Mouse (Mus musculus) kidney, adult 2 months (tissue): ENCODE results near the gene Nampt. TPM values are rescaled to one million over a fixed set of nuclear protein-coding genes. Genes with fewer than 3 reads are reported as not detected.

Experiments
- DNase-seq: peaks from one replicate; pipeline ENCODE4 v3.0.0; 2021
- H3K27ac ChIP-seq: fragments of 200-500 bp; 2 replicates; pipeline ENCODE4 v1.5.1; 2012; ENCODE audit warnings: low read depth, low read length, control low read depth, inconsistent platforms; ENCODE audit not compliant: insufficient read depth
- H3K27me3 ChIP-seq: fragments of 200-500 bp; replicated peaks from 2 replicates; pipeline ENCODE4 v1.6.1; 2012; ENCODE audit warnings: mild to moderate bottlenecking, moderate library complexity, low read length, inconsistent platforms; ENCODE audit not compliant: control insufficient read depth, insufficient read depth
- H3K36me3 ChIP-seq: fragments of 200-500 bp; 2 replicates; pipeline ENCODE4 v1.6.1; 2012; ENCODE audit warnings: mild to moderate bottlenecking, moderate library complexity, low read length, inconsistent platforms; ENCODE audit not compliant: control insufficient read depth, insufficient read depth
- H3K4me1 ChIP-seq: fragments of 200-500 bp; 2 replicates; pipeline ENCODE4 v1.6.1; 2011; ENCODE audit warnings: low read length; ENCODE audit not compliant: control insufficient read depth, insufficient read depth
- H3K4me3 ChIP-seq: fragments of 200-500 bp; 2 replicates; pipeline ENCODE4 v1.5.1; 2011; ENCODE audit warnings: mild to moderate bottlenecking, low read depth, low read length, control low read depth; ENCODE audit not compliant: insufficient read depth
- CTCF ChIP-seq: fragments of 200-500 bp; conservative IDR thresholded peaks from 2 replicates; pipeline ENCODE4 v1.5.1; 2011; ENCODE audit warnings: low read depth, mild to moderate bottlenecking, control low read depth, low read length, moderate library complexity, mixed read lengths; ENCODE audit not compliant: insufficient read depth, insufficient read length
- POLR2A ChIP-seq: fragments of 200-500 bp; IDR thresholded peaks from one replicate; pipeline ENCODE4 v1.6.1; 2011; ENCODE audit warnings: low read depth, low read length, control low read depth
- WGBS: fragments of 180-500 bp; shearing (Covaris S2); methylation state at CpG from one replicate; pipeline ENCODE4 v1.1.7; 2018; 5-methylcytosine and 5-hydroxymethylcytosine counted together
- polyA plus RNA-seq: library from polyadenylated mRNA; depleted of rRNA; stranded (reverse); fragments of >200 nt; gene quantifications from 2 replicates; pipeline ENCODE4 v1.2.3, GENCODE M21; 2012

The Nampt gene
- polyA plus RNA-seq, 1 experiment, result 37.6 TPM

DNA sequence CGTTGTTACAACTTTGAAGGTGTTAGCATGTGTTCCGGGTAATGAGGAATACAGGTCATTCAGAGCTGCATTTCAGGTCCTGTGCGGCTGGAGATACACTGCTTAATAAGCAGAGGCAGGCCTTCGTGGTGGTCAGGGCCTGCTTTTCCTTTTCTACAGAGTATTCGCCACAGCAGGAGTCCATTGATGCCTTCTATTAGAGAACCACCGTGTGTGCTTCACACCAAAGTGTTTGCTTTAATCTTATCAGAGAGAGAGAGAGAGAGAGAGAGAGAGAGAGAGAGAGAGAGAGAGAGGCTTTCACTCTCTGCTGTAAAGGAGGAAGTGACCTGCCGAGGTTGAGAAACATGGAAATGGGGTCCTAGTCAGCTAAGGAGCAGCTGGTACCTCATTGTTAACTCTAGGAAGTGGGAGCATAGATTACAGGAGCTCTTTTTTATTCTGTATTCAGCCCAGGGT is 22.1 kb downstream of the Nampt start:
- peaks cover 25% of the 10 kb centered on the region for H3K36me3 ChIP-seq
- 78% methylated on average over 7 of the region's 7 CpGs for WGBS
- DNase-seq, result no peak

DNA sequence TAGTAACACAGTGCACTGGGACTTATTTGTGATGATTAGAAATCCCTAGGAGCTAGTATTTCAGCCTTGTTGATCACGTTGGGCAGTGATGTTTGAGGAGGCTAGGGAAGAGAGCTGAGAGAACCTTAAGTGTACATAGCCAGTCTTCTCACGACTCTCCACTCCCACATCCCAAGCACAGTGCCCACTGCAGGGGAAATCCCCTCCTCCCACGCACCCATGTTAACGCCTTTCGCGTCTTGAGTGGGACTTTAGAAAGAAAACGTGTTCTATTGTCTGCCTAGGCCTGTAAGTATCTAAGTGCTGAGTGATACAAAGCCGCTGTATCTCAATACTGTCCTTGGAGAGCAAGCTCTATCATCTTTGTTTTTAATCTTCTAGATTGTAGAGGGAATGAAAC is 27.0 kb downstream of the Nampt start:
- Histone ChIP-seq H3K4me1 (no peaks in the 10 kb centered on the region), H3K27ac (no peak overlapping the region), H3K4me3 (no peak overlapping the region), H3K27me3 (no peaks in the 10 kb centered on the region), H3K36me3 (peaks cover 23% of the 10 kb centered on the region)
- 78% methylated on average over 8 of the region's 8 CpGs for WGBS
- TF ChIP-seq POLR2A (no peak), CTCF (no peak)
- DNase-seq, result no peak

More for the DNA sequence above, 22.1 kb downstream of the Nampt start:
- no peak overlapping the region for H3K27ac ChIP-seq
- H3K4me1 ChIP-seq, result no peaks in the 10 kb centered on the region
- no peak overlapping the region for H3K4me3 ChIP-seq
- TF ChIP-seq CTCF, result no peak
- no peak for TF ChIP-seq POLR2A
- H3K27me3 ChIP-seq, result no peaks in the 10 kb centered on the region

DNA sequence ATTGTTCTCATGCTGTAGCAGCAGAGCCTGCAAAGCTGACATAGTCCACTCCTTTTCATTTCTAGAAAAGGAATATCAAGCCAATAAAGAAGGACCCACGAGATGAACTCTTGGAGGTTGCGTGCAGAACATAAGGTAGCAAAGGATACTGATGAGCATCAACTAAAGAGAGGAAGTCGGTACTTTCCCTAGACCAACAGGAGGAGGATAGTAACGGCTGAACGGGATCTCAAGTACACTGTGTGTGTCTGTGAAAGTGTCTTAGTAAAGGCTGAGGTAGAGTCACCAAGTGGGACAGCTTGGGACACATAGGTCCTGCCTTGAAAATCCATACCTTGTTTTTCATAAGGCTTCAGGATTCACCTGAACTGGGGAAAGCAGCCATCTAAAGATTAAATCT is 34.4 kb downstream of the Nampt start:
- no peak overlapping the region for H3K4me3 ChIP-seq
- DNase-seq, result no peak
- H3K27ac ChIP-seq, result no peak overlapping the region
- 90% methylated on average over 5 of the region's 5 CpGs for WGBS
- peaks cover 4% of the 10 kb centered on the region for H3K36me3 ChIP-seq
- TF ChIP-seq POLR2A (no peak), CTCF (no peak)
- no peaks in the 10 kb centered on the region for H3K27me3 ChIP-seq
- 0 out of 2 replicates have a peak, but pooled peaks cover 3% of the 10 kb centered on the region for H3K4me1 ChIP-seq

DNA sequence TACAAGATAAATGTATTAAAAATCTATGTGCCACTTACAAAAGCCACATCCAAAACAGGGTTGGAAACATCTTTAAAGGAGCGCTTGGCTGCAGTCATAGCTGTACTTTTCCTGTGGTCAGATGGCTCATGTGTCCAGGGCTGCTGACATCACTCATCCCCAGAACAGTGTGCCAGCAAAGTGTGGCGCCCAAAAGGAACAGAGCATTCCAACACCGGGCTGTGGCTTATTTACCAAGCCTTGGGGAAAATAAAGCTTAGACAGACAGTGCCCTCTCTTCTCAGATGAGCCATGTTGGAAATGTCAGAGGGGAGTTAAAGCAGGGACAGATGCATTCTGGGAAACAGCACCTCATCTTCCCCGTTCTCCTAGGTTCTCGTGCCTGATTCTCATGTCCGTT is 35.5 kb downstream of the Nampt start:
- peak; percentile 31 for DNase-seq
- Histone ChIP-seq H3K27me3 (no peaks in the 10 kb centered on the region), H3K4me3 (no peak overlapping the region), H3K27ac (no peak overlapping the region), H3K36me3 (peaks cover 4% of the 10 kb centered on the region), H3K4me1 (0 out of 2 replicates have a peak, but pooled peaks cover 3% of the 10 kb centered on the region)
- WGBS, result 76% methylated on average over 6 of the region's 6 CpGs
- no peak for TF ChIP-seq POLR2A
- no peak for TF ChIP-seq CTCF

DNA sequence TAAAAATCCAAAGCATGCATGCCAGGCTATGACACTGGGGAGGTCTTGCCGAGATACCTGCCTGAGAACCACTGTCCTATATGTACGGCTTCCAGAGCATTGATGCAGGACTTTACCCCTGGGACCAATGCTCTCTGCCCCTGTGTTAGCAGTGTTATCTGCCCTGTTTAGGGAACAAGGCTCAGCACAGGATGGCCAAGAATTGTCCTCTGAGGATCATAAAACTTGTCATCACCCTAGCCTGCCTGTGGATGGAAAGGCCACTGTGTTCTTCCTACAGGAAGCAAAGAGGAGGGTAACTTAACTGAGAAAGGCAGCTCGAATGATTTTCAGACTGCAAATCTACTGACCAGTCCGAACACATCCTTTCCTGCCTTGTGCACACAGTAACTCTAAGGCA is 36.1 kb downstream of the Nampt start:
- Histone ChIP-seq H3K27me3 (no peaks in the 10 kb centered on the region), H3K36me3 (peaks cover 2% of the 10 kb centered on the region), H3K27ac (0 out of 2 replicates have a peak overlapping the region, but pooled peaks have one; percentile 24), H3K4me1 (0 out of 2 replicates have a peak, but pooled peaks cover 3% of the 10 kb centered on the region), H3K4me3 (no peak overlapping the region)
- TF ChIP-seq POLR2A, result no peak
- no peak for TF ChIP-seq CTCF
- WGBS, result 62% methylated on average over 4 of the region's 4 CpGs
- peak; percentile 49 for DNase-seq

DNA sequence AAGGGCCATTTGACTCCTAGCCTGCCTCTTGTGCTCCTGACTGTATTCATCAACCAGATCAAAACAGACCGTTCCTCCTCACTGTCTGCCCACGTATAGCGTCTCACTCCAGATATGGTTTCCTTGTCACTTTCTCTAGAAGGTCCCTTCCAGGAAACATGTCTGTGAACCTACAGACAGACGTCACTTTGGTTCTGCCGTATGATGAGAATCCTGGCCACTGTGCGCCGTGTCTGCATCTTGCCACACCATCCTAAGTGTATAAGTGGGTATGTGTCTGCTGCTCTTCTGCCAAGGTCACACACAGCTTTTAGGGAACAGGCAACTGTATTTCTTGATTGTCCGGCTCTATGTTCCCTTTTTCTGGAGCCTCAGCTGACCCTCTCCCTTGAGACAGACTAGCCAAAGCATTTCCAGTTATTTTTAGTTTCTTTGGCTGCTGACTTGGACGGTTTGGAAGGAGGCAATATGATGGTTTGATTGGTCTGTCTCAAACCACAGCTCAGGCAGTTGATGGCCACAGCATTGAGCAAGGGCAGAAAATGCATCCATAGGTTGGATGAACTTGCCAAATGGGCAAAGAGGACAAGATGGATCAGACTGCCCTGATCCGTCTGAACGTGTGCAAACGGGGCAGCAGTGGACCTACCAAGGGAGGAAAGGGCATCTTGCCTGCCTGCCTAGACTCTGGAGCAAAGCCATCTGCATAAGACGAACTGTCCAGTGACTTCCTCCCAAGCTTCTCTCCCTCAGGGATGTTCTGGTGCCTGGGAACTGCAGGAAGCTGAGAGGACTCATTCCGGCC is 37.6 kb downstream of the Nampt start:
- Histone ChIP-seq H3K4me1 (0 out of 2 replicates have a peak, but pooled peaks cover 3% of the 10 kb centered on the region), H3K36me3 (no peaks in the 10 kb centered on the region), H3K27me3 (no peaks in the 10 kb centered on the region), H3K27ac (peak overlapping the region; percentile 76), H3K4me3 (no peak overlapping the region)
- TF ChIP-seq CTCF (no peak), POLR2A (no peak)
- peak; percentile 28 for DNase-seq
- 61% methylated on average over 14 of the region's 14 CpGs for WGBS

DNA sequence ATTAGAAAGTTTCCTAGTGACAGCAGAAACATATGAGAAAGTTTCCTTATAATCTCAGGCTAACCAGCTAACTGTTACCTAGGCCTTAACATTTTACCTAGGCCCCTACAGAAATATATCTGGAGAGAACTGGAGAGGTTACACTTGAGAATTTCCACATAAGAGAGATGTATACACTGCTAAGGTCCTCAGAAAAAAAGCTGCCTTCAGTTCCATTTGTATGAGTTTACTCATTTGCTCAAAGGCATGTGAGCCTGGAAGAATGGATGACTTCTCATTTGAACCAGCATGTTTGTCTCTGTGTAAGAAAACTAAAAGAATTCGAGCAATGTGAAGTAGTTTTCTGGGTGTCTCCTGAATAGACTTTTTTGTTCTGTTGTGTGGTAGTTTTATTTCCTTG is 39.1 kb downstream of the Nampt start:
- no peak overlapping the region for H3K4me3 ChIP-seq
- WGBS, result 59% methylated on average over 1 of the region's 1 CpGs
- TF ChIP-seq CTCF (no peak), POLR2A (no peak)
- DNase-seq, result no peak
- H3K36me3 ChIP-seq, result no peaks in the 10 kb centered on the region
- H3K27ac ChIP-seq, result no peak overlapping the region
- H3K4me1 ChIP-seq, result 0 out of 2 replicates have a peak, but pooled peaks cover 3% of the 10 kb centered on the region
- no peaks in the 10 kb centered on the region for H3K27me3 ChIP-seq
